Mouse (Mus musculus) gastrocnemius, adult 2 months (tissue): ENCODE measurements at regions not wholly inside any gene's neighbourhood (a gene's known extent, or its start where the extent isn't known, plus 50 kb on each side); places are given as distances from the start of the nearest gene placed in this dataset.

ENCODE experiments used
- DNase-seq: peaks from one replicate; pipeline ENCODE4 v3.0.0; 2022
- H3K27ac ChIP-seq: fragments of 200-600 bp; 2 replicates; pipeline ENCODE4 v1.8.1; 2022; ENCODE audit warnings: mild to moderate bottlenecking
- H3K4me3 ChIP-seq: fragments of 200-600 bp; 2 replicates; pipeline ENCODE4 v1.8.1; 2022; ENCODE audit warnings: mild to moderate bottlenecking, moderate library complexity
- CTCF ChIP-seq: fragments of 200-600 bp; IDR thresholded peaks from 2 replicates; pipeline ENCODE4 v1.8.1; 2022; ENCODE audit warnings: antibody characterized with exemption, mild to moderate bottlenecking, moderate library complexity
- intact Hi-C: fragments of 180-260 bp; cut with DNase I; formaldehyde crosslinking; loops from one replicate; pipeline ENCODE4 v1.15.1; 2025

DNA sequence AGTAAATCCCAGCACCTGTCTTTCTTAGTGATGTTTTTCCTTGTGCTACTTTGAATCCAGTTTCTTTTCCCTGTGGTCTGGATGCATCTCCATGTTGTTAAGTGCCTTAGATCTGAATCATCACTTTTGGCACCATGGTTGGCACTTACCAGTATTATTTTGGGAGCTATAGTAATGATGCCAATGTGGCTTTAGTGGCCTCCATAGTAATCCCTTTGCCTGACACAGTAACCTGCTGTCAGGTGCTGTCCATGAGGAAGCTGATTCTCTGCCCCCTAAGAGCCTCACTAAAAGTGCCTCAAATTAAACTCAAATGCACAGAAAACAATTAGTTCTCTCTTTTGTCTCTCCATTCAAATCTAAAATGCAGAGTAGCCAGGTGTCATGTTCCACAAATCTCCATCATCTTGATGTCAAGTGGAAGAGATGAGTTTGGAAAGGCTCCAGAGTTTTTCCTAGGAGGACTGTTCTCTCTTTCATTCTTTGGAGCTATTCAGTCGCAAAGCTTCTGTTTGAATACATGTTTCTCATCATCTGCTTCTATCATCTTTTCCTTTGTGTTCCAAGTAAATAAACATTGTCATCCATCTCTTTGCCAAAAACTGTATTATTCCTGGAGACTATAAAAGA, 1062.1 kb downstream of the Brinp1 start:
- H3K4me3 ChIP-seq = no peak overlapping the region
- H3K27ac ChIP-seq = no peak overlapping the region
- TF ChIP-seq CTCF = no peak
- intact Hi-C loops = no loop called here
- DNase-seq = no peak

DNA sequence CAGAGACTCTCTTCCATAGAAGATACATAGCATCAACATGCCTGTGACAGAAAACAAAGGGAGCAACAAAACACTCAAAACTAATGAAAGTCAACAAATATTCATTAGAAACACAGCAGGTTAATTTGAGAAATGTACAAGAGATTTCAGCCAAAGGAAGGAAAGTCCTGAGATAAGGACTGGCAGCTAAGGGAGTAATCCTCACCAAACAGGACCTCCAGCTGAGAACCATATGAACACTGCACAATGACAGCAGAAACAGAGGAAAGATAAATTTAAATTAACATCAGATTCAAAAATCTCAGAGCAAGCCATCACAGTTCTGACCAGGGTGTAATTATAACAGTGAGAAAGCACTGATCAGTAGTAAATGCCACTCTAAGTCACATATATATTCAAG, 1060.6 kb downstream of the Tlr4 start:
- no peak for DNase-seq
- H3K27ac ChIP-seq = no peak overlapping the region
- intact Hi-C loops = no loop called here
- TF ChIP-seq CTCF = no peak
- no peak overlapping the region for H3K4me3 ChIP-seq

DNA sequence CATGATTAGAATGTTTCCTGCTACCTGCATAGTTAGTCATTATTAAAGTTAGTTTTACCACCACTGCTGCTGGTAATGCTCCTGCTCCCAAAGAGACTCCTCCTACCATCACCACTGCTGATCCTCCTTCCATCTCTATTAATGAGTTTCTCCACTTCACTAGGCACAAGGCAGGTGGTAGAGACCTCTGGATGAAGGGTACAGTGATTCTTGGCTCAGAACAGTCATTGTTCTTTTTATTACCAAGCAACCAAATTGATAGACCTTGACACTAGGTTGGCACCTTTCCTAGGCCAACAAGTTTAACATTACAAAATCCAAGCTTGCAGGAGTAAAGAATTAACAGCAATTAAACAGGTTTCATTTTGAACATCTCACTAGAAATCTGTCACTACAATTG, 1057.8 kb downstream of the Tlr4 start:
- H3K4me3 ChIP-seq = no peak overlapping the region
- intact Hi-C loops = no loop called here
- no peak for TF ChIP-seq CTCF

DNA sequence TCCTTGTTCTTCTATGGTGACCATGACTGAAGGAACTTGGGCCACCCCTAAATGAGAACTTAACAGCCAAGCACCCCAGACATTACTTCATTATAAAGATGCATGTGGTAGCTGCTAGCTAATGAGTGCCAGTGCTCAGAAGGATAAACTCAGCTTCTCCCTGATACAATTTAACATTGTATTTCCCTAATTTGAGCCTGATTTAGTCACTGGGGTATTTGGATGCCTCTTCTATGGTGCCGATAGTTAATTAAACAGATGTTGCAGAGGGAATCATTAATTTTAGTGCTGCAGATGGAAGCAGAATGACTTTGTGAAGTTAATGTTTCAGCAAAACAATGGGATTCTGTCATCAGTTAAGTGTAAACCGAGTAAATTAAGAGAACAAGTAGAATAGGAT, 1034.8 kb downstream of the Tlr4 start:
- intact Hi-C loops = no loop called here
- Histone ChIP-seq H3K4me3 (no peak overlapping the region), H3K27ac (no peak overlapping the region)
- no peak for TF ChIP-seq CTCF
- DNase-seq = no peak

More for the DNA sequence above, 1057.8 kb downstream of the Tlr4 start:
- DNase-seq = no peak
- H3K27ac ChIP-seq = no peak overlapping the region

DNA sequence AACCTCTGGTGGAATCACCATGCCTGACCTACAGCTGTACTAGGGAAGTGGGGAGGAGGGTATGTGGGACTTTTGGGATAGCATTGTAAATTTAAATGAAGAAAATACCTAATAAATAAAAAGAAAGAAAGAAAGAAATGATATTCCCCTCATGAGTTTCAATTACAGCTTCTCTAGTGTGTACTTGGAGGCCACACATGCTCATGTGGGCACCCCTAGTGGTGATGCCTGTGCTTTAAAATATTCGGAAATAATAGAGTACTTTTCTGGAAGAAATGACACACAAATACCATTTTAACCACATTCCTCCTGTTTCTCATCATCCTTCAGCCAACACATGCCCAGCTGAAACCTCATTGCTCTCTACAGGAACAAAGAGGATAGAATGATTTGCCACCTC, 1034.4 kb downstream of the Tlr4 start:
- no peak overlapping the region for H3K4me3 ChIP-seq
- intact Hi-C loops = no loop called here
- H3K27ac ChIP-seq = no peak overlapping the region
- no peak for TF ChIP-seq CTCF
- no peak for DNase-seq

DNA sequence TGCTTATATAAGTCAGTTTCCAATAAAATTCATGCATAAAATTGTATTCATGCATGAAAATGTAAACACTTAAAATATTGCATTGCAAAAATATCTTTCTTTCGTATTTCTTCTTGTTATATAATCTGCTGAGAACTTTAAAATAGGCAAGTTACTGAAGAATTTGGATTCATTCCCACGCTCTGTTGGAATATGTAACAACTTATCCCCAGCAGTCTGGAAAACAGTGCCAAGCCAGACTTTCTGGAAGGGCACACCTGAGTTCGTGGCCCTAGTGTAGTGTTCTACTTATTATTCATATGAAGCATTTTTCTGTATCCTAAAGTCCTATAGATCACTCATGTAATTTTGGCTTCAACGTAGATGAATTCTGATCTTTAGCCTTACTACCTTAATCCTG, 1025.6 kb downstream of the Tlr4 start:
- no peak overlapping the region for H3K4me3 ChIP-seq
- DNase-seq = no peak
- no peak overlapping the region for H3K27ac ChIP-seq
- intact Hi-C loops = no loop called here
- no peak for TF ChIP-seq CTCF

DNA sequence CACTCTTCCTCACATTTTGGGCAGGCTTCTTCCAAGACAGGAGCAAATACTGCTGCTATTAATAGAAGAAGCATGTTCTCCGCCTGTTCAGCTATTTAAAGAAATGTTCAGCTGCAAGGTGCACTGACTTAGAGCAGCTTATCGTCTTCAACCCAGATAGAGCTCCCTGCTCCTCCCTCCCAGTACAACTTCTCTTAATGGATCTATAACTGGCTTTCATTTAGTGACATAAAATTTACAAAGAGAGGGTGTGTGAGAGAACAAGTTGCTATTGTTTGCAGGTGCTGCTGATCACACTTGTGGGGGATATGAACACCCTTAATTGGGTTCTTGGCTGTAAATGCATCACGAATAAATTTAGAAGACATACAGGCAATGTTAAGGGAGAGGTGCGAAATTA, 1006.0 kb downstream of the Tlr4 start:
- TF ChIP-seq CTCF = no peak
- Histone ChIP-seq H3K4me3 (no peak overlapping the region), H3K27ac (no peak overlapping the region)
- no peak for DNase-seq
- intact Hi-C loops = no loop called here

DNA sequence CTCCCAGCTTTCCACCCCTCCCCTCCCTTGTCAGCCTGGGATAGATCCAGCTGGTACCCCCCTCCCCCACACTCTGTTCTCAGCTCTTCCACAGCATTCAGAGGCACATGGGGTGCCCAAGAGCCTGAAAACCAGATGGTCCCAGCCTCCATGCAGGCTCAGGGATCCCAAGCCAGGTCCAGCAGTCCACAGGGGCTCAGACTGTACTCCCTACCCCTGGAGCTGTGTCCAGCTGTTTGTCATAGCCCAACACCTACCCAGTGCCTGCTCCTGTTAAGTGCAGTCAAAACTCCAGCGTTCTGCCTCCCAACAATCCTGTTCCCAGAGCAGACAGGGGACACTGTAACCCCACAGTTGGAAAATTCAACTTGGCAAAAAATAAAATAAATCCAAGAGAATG, 998.1 kb downstream of the Tlr4 start:
- no peak for TF ChIP-seq CTCF
- Histone ChIP-seq H3K4me3 (no peak overlapping the region), H3K27ac (no peak overlapping the region)
- intact Hi-C loops = no loop called here
- DNase-seq = no peak

DNA sequence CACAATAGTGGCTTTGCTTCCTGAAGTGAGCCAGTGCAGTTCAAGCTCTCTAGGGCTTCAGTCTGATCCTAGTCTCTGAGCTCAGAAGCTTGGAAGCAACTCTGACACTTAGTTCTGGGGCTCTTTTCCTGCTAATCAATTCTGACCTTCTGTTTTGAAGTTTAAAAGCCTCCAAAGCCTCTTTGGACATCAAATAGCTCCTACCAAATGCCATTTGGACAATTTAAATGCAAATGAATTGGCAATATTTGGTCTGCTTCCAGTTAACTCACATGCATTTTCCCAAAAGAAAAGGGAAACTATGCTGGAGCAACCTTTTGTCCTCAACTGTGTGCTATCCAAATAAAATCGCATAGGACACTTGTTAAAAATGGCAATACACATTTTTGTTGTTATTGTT, 968.7 kb downstream of the Tlr4 start:
- Histone ChIP-seq H3K27ac (no peak overlapping the region), H3K4me3 (no peak overlapping the region)
- no peak for TF ChIP-seq CTCF
- DNase-seq = no peak
- intact Hi-C loops = no loop called here
